Mouse (Mus musculus) cerebellum, adult 2 months (tissue): ENCODE results near the gene Ypel5. TPM values are rescaled to one million over a fixed set of nuclear protein-coding genes. Genes with fewer than 3 reads are reported as not detected.
A peak's percentile ranks its signal among the peaks of the same experiment; 100 is the strongest.

ENCODE experiments used
- DNase-seq, 2 experiments: peaks; one replicate each; pipeline ENCODE4 v3.0.0; 2021
- H3K27ac ChIP-seq: fragments of 200-500 bp; 2 replicates; pipeline ENCODE4 v1.5.1; 2012; ENCODE audit warnings: low read length, control low read depth, inconsistent platforms; ENCODE audit not compliant: insufficient read depth
- H3K27me3 ChIP-seq: fragments of 200-500 bp; 2 replicates; pipeline ENCODE4 v1.6.1; 2012; ENCODE audit warnings: inconsistent platforms, mild to moderate bottlenecking, low read length, moderate library complexity; ENCODE audit not compliant: control insufficient read depth, insufficient read depth
- H3K4me1 ChIP-seq: fragments of 200-500 bp; 2 replicates; pipeline ENCODE4 v1.6.1; 2011; ENCODE audit warnings: low read length; ENCODE audit not compliant: control insufficient read depth, insufficient read depth
- H3K4me3 ChIP-seq: fragments of 200-500 bp; replicated peaks from 2 replicates; pipeline ENCODE3; 2011; ENCODE audit warnings: mild to moderate bottlenecking, low read depth, low read length, control low read depth; ENCODE audit not compliant: insufficient read depth
- CTCF ChIP-seq: fragments of 200-500 bp; IDR thresholded peaks from 2 replicates; pipeline ENCODE4 v1.5.1; 2011; ENCODE audit warnings: low read depth, mild to moderate bottlenecking, control low read depth, low read length, moderate library complexity, borderline replicate concordance; ENCODE audit not compliant: insufficient read depth
- POLR2A ChIP-seq: fragments of 200-500 bp; IDR thresholded peaks from 2 replicates; pipeline ENCODE4 v1.6.1; 2011; ENCODE audit warnings: low read length, control low read depth, borderline replicate concordance; ENCODE audit not compliant: insufficient read depth
- WGBS: fragments of 180-500 bp; shearing (Covaris S2); methylation state at CpG from one replicate; pipeline ENCODE4 v1.1.7; 2018; 5-methylcytosine and 5-hydroxymethylcytosine counted together
- polyA plus RNA-seq: library from polyadenylated mRNA; depleted of rRNA; stranded (reverse); fragments of >200 nt; gene quantifications from 2 replicates; pipeline ENCODE4 v1.2.3, GENCODE M21; 2012

The Ypel5 gene
- polyA plus RNA-seq, 1 experiment: 105 TPM

GRCm38 (mm10) chr17:72828027-72828678, 8.1 kb upstream of the Ypel5 start:
- no peak for TF ChIP-seq POLR2A
- H3K4me1 ChIP-seq: no peaks in the 10 kb centered on the region
- no peak for DNase-seq
- H3K4me3 ChIP-seq: no peak overlapping the region
- no peak overlapping the region for H3K27ac ChIP-seq
- 81% methylated on average over 3 of the region's 3 CpGs for WGBS
- no peaks in the 10 kb centered on the region for H3K27me3 ChIP-seq

GRCm38 (mm10) chr17:72828687-72829086, 7.6 kb upstream of the Ypel5 start:
- no peaks in the 10 kb centered on the region for H3K27me3 ChIP-seq
- no peak for DNase-seq
- H3K4me3 ChIP-seq: no peak overlapping the region
- WGBS: 76% methylated on average over 8 of the region's 8 CpGs
- H3K27ac ChIP-seq: no peak overlapping the region
- H3K4me1 ChIP-seq: no peaks in the 10 kb centered on the region
- TF ChIP-seq CTCF (no peak), POLR2A (no peak)

- Histone ChIP-seq H3K27ac (peak overlapping the region; percentile 97), H3K4me3 (peak overlapping the region; percentile 94), H3K27me3 (no peaks in the 10 kb centered on the region), H3K4me1 (peaks cover 3% of the 10 kb centered on the region; the same call in 1 of the 2 replicates)
- peak; percentile 93 to 94 for DNase-seq
- TF ChIP-seq POLR2A (peak; percentile 68; the same call in 1 of the 2 replicates), CTCF (no peak)
- WGBS: 1% methylated on average over 69 of the region's 77 CpGs
Measured at GRCm38 (mm10) chr17:72837140-72837712, 973 bp downstream of the Ypel5 start.

- Histone ChIP-seq H3K27me3 (no peaks in the 10 kb centered on the region), H3K4me1 (peaks cover 3% of the 10 kb centered on the region; the same call in 1 of the 2 replicates), H3K27ac (peak overlapping the region; percentile 39; the same call in 1 of the 2 replicates), H3K4me3 (peak overlapping the region; percentile 94)
- DNase-seq: no peak
- WGBS: 16% methylated on average over 8 of the region's 8 CpGs
- no peak for TF ChIP-seq POLR2A
- no peak for TF ChIP-seq CTCF
Measured at GRCm38 (mm10) chr17:72837824-72838474, 1.7 kb downstream of the Ypel5 start.

GRCm38 (mm10) chr17:72839000-72839399, 2.7 kb downstream of the Ypel5 start:
- no peak overlapping the region for H3K27ac ChIP-seq
- no peak overlapping the region for H3K4me3 ChIP-seq
- no peak for DNase-seq
- 43% methylated on average over 2 of the region's 2 CpGs for WGBS
- no peak for TF ChIP-seq CTCF
- TF ChIP-seq POLR2A: no peak
- no peaks in the 10 kb centered on the region for H3K27me3 ChIP-seq
- H3K4me1 ChIP-seq: peaks cover 3% of the 10 kb centered on the region; the same call in 1 of the 2 replicates

- no peaks in the 10 kb centered on the region for H3K27me3 ChIP-seq
- H3K4me3 ChIP-seq: no peak overlapping the region
- H3K27ac ChIP-seq: no peak overlapping the region
- 96% methylated on average over 6 of the region's 6 CpGs for WGBS
- TF ChIP-seq POLR2A (no peak), CTCF (no peak)
- no peak for DNase-seq
- no peaks in the 10 kb centered on the region for H3K4me1 ChIP-seq
Measured at GRCm38 (mm10) chr17:72844393-72844792, 8.1 kb downstream of the Ypel5 start.

- WGBS: 90% methylated on average over 7 of the region's 7 CpGs
- no peak for DNase-seq
- no peaks in the 10 kb centered on the region for H3K4me1 ChIP-seq
- H3K27ac ChIP-seq: no peak overlapping the region
- TF ChIP-seq POLR2A (no peak), CTCF (no peak)
- no peaks in the 10 kb centered on the region for H3K27me3 ChIP-seq
- no peak overlapping the region for H3K4me3 ChIP-seq
Measured at GRCm38 (mm10) chr17:72844949-72845490, 8.8 kb downstream of the Ypel5 start.
